Mouse (Mus musculus): ENCODE results near the gene Rabggta.

GRCm38 (mm10) chr14:55735334-55735733 lies 13.3 kb upstream of the Rabggta start:
- TF ChIP-seq CTCF (IDR thresholded peaks at IDR 0.05; ENCODE audit: low read depth) (no peak), EP300 (IDR thresholded peaks at IDR 0.05; ENCODE audit: low read depth) (no peak)

Measured in heart, postnatal 0 days (tissue).